Comparison of ENCODE assay signal across 10 mouse cellular contexts in the genomic region with DNA sequence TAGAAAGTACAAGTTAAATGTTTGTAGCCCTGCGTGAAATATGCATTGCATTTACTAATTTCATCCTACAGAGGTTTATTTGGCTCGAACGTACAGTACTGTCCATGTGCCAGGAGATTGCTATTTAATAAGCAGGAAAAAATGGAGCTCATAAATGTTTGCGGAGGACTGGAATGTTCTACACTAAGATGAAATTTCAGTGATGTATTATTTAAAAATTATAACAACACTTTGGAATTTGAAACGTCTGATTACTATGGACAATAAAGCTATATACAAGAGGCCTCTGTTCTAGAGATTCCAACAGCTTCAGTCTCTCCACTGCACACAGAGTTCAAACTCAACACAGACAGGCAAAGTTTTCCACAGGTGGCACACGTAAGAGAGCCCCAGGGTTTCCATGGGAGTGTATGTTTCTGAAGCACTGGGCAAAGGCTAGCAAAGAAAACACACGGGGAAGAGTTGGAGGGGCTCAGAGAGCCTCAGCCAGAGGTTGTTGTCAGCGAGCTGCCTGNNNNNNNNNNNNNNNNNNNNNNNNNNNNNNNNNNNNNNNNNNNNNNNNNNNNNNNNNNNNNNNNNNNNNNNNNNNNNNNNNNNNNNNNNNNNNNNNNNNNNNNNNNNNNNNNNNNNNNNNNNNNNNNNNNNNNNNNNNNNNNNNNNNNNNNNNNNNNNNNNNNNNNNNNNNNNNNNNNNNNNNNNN. TPM values are rescaled to one million over a fixed set of nuclear protein-coding genes. Genes with fewer than 3 reads are reported as not detected.
A peak's percentile ranks its signal among the peaks of the same experiment; 100 is the strongest.
DNase-seq lines count a peak whose midpoint lies in the region; ATAC-seq and TF ChIP-seq lines count a peak whose summit lies in the region.
"Had no signal": no experiment of that assay in that cellular context is flagged by ENCODE, and none has a peak within 500 bp of the region (broad histone marks: within the 10 kb centered on the region; RNA-seq: fewer than 3 reads in every experiment).

No protein-coding gene starts in this region.

- DNase-seq in heart, adult 2 months, result no peak
- DNase-seq in MEL (ENCODE audit: low read depth, low spot score), result peak; percentile 31
- peak; percentile 56 for DNase-seq in limb, embryonic 14.5 days (ENCODE audit: low spot score)
- DNase-seq in adrenal gland, adult 8-10 months, result no peak
- no peak for DNase-seq in right cerebral cortex, postnatal 36 days (ENCODE audit: low spot score in 2 of 2)
- no peak for DNase-seq in adrenal gland, postnatal 25 days

- H3K4me1 ChIP-seq in heart, embryonic 13.5 days, result peaks cover 20% of the 10 kb centered on the region
- no peaks in the 10 kb centered on the region; the same call in 1 of the 2 replicates for H3K4me1 ChIP-seq in heart, adult 2 months (ENCODE audit: control insufficient read depth, insufficient read depth, low read length)
- H3K4me1 ChIP-seq in MEL (ENCODE audit: control insufficient read depth in 1 of 2, insufficient read depth in 2 of 2, low read length in 2 of 2), result no peaks in the 10 kb centered on the region
- H3K4me1 ChIP-seq in embryonic facial prominence, embryonic 15.5 days, result peaks cover 21% of the 10 kb centered on the region
- peaks cover 16% of the 10 kb centered on the region for H3K4me1 ChIP-seq in limb, embryonic 14.5 days (ENCODE audit: control insufficient read depth, insufficient read depth, low read length)
- H3K4me1 ChIP-seq: liver, embryonic 15.5 days had no signal

- TF ChIP-seq POLR2A in heart, adult 2 months (IDR thresholded peaks at IDR 0.05; ENCODE audit: insufficient read depth, low read depth, low read length), result no peak
- TF ChIP-seq POLR2A in MEL (IDR thresholded peaks at IDR 0.05; ENCODE audit: control insufficient read depth in 1 of 2, insufficient read depth in 1 of 2, low read depth in 1 of 2, low read length in 2 of 2, poor library complexity in 1 of 2), result no peak
- no peak for TF ChIP-seq POLR2A in limb, embryonic 14.5 days (IDR thresholded peaks at IDR 0.05; ENCODE audit: borderline replicate concordance, extremely low read depth, insufficient read depth, insufficient read length)

- no peaks in the 10 kb centered on the region for H3K36me3 ChIP-seq in heart, embryonic 13.5 days
- H3K36me3 ChIP-seq in heart, adult 2 months (ENCODE audit: control insufficient read depth, insufficient read depth, low read length), result no peaks in the 10 kb centered on the region
- H3K36me3 ChIP-seq in MEL (ENCODE audit: control insufficient read depth in 1 of 2, insufficient read depth in 2 of 2, low read length in 2 of 2), result no peaks in the 10 kb centered on the region
- no peaks in the 10 kb centered on the region for H3K36me3 ChIP-seq in embryonic facial prominence, embryonic 15.5 days
- no peaks in the 10 kb centered on the region for H3K36me3 ChIP-seq in limb, embryonic 14.5 days (ENCODE audit: control insufficient read depth, insufficient read depth, low read length)
- H3K36me3 ChIP-seq: liver, embryonic 15.5 days had no signal

- no peak for TF ChIP-seq EP300 in heart, adult 2 months (IDR thresholded peaks at IDR 0.05; ENCODE audit: insufficient read depth, low read depth, low read length)
- no peak for TF ChIP-seq EP300 in MEL (IDR thresholded peaks at IDR 0.05; ENCODE audit: low read depth in 1 of 2, low read length in 2 of 2)

- peak overlapping the region; percentile 70 for H3K27ac ChIP-seq in heart, embryonic 13.5 days (replicated peaks)
- no peak overlapping the region for H3K27ac ChIP-seq in heart, adult 2 months
- H3K27ac ChIP-seq in MEL (ENCODE audit: control insufficient read depth, low read depth, low read length), result no peak overlapping the region
- H3K27ac ChIP-seq in embryonic facial prominence, embryonic 15.5 days (replicated peaks), result peak overlapping the region; percentile 90
- H3K27ac ChIP-seq in limb, embryonic 14.5 days (replicated peaks; ENCODE audit: low read depth, low read length), result peak overlapping the region; percentile 70
- H3K27ac ChIP-seq: liver, embryonic 15.5 days had no signal

- H3K27me3 ChIP-seq in heart, embryonic 13.5 days (replicated peaks), result no peaks in the 10 kb centered on the region
- no peaks in the 10 kb centered on the region for H3K27me3 ChIP-seq in heart, adult 2 months (ENCODE audit: control insufficient read depth, insufficient read depth, low read length)
- no peaks in the 10 kb centered on the region; a peak in 1 of 4 replicates for H3K27me3 ChIP-seq in MEL (ENCODE audit: control insufficient read depth in 1 of 2, insufficient read depth in 2 of 2, low read length in 2 of 2)
- no peaks in the 10 kb centered on the region for H3K27me3 ChIP-seq in embryonic facial prominence, embryonic 15.5 days
- no peaks in the 10 kb centered on the region for H3K27me3 ChIP-seq in limb, embryonic 14.5 days (ENCODE audit: control insufficient read depth, insufficient read depth, low read length)
- H3K27me3 ChIP-seq: liver, embryonic 15.5 days had no signal

- H3K79me2 ChIP-seq in heart, adult 2 months (replicated peaks; ENCODE audit: control insufficient read depth, insufficient read depth, low read length), result no peaks in the 10 kb centered on the region
- no peaks in the 10 kb centered on the region for H3K79me2 ChIP-seq in MEL (ENCODE audit: control insufficient read depth, insufficient read depth, low read length, poor library complexity)

- ATAC-seq in heart, embryonic 13.5 days (ENCODE audit: extremely low read depth, insufficient number of reproducible peaks, low FRiP score, low TSS enrichment), result no peak; the same call in 1 of the 2 replicates
- peak; percentile 59 for ATAC-seq in embryonic facial prominence, embryonic 15.5 days (ENCODE audit: insufficient number of reproducible peaks, low FRiP score, low TSS enrichment, low read depth)
- peak; percentile 83 for ATAC-seq in limb, embryonic 14.5 days (ENCODE audit: low FRiP score, low read depth)

- intact Hi-C loops in heart, adult 2 months (cut with DNase I), result no loop called here

- H3K4me3 ChIP-seq in heart, embryonic 13.5 days, result no peak overlapping the region
- H3K4me3 ChIP-seq in heart, adult 2 months, result no peak overlapping the region
- H3K4me3 ChIP-seq in MEL (ENCODE audit: control insufficient read depth in 1 of 2, insufficient read depth in 1 of 2, low read depth in 2 of 2, low read length in 2 of 2), result no peak overlapping the region
- H3K4me3 ChIP-seq in embryonic facial prominence, embryonic 15.5 days (replicated peaks), result no peak overlapping the region
- H3K4me3 ChIP-seq in limb, embryonic 14.5 days (replicated peaks; ENCODE audit: low read length), result no peak overlapping the region
- H3K4me3 ChIP-seq: liver, embryonic 15.5 days had no signal

- TF ChIP-seq CTCF in heart, adult 2 months (IDR thresholded peaks at IDR 0.05), result no peak
- TF ChIP-seq CTCF in MEL (IDR thresholded peaks at IDR 0.05 in 2 of 3, conservative IDR thresholded peaks at IDR 0.05 in 1 of 3; ENCODE audit: control insufficient read depth in 1 of 3, insufficient read depth in 1 of 3, low read depth in 2 of 3, low read length in 3 of 3, poor library complexity in 1 of 3, severe bottlenecking in 1 of 3), result no peak

- peak overlapping the region; percentile 20; the same call in 1 of the 2 replicates for H3K4me2 ChIP-seq in heart, embryonic 13.5 days
- 0 out of 2 replicates have a peak overlapping the region, but pooled peaks have one; percentile 10 for H3K4me2 ChIP-seq in embryonic facial prominence, embryonic 15.5 days (replicated peaks)
- 0 out of 2 replicates have a peak overlapping the region, but pooled peaks have one; percentile 2 for H3K4me2 ChIP-seq in limb, embryonic 14.5 days (replicated peaks; ENCODE audit: low read depth, low read length, severe bottlenecking)
- H3K4me2 ChIP-seq: liver, embryonic 15.5 days had no signal

- H3K9ac ChIP-seq in heart, embryonic 13.5 days, result 0 out of 2 replicates have a peak overlapping the region, but pooled peaks have one; percentile 50
- no peak overlapping the region for H3K9ac ChIP-seq in heart, adult 2 months (ENCODE audit: low read depth, low read length)
- H3K9ac ChIP-seq in MEL (ENCODE audit: control insufficient read depth, low read depth, low read length, poor library complexity, severe bottlenecking), result no peak overlapping the region
- H3K9ac ChIP-seq in embryonic facial prominence, embryonic 15.5 days, result no peak overlapping the region
- H3K9ac ChIP-seq in limb, embryonic 14.5 days (ENCODE audit: low read depth, low read length, severe bottlenecking), result no peak overlapping the region
- H3K9ac ChIP-seq: liver, embryonic 15.5 days had no signal

- H3K9me3 ChIP-seq in heart, embryonic 13.5 days, result no peaks in the 10 kb centered on the region
- H3K9me3 ChIP-seq in MEL (replicated peaks; ENCODE audit: insufficient read depth, low read length), result no peaks in the 10 kb centered on the region
- no peaks in the 10 kb centered on the region for H3K9me3 ChIP-seq in embryonic facial prominence, embryonic 15.5 days (replicated peaks)
- no peaks in the 10 kb centered on the region for H3K9me3 ChIP-seq in limb, embryonic 14.5 days (ENCODE audit: control insufficient read depth, low read length)
- H3K9me3 ChIP-seq: liver, embryonic 15.5 days had no signal

- 49% methylated on average over 8 of the region's 8 CpGs for WGBS in heart, embryonic 13.5 days
- 51% methylated on average over 8 of the region's 8 CpGs for WGBS in heart, adult 2 months
- 20% methylated on average over 8 of the region's 8 CpGs for WGBS in embryonic facial prominence, embryonic 15.5 days
- 20% methylated on average over 8 of the region's 8 CpGs for WGBS in limb, embryonic 14.5 days

- no peak for TF ChIP-seq RAD21 in MEL (IDR thresholded peaks at IDR 0.05; ENCODE audit: low read depth, low read length)

TF ChIP-seq in MEL, 35 proteins besides CTCF, POLR2A, EP300 and RAD21:
- no peak for TF ChIP-seq POLR2AphosphoS2 (IDR thresholded peaks at IDR 0.05; ENCODE audit: low read length)
- peak; percentile 36 for TF ChIP-seq TAL1 (IDR thresholded peaks at IDR 0.05; ENCODE audit: low read length)

RNA-seq across cellular contexts. Expression of a gene that starts 20.6 kb away (rescaled TPM):
- 0.82 and 1.4 TPM in 2 replicates for polyA plus RNA-seq in heart, embryonic 13.5 days (2015; fragmentation: Nextera tagmentation; extraction: Ambion mirVana)
- total RNA-seq in heart, adult 2 months (2021), result under 1 TPM; 0.08 to 0.09 TPM
- polyA plus RNA-seq in heart, adult 2 months (2012; rRNA removed), result 0.16 and 0.29 TPM in 2 replicates
- total RNA-seq in MEL (2012; rRNA removed), result 2.1 TPM in 2 replicates
- polyA plus RNA-seq in MEL (2012; ENCODE audit: insufficient read depth in 1 of 2, insufficient read length in 2 of 2, low read depth in 1 of 2, low replicate concordance in 2 of 2, missing spikeins in 1 of 2), result 1 to 10 TPM in 1 of 2 experiments, not detected in 1; 3.6 TPM
- 8.7 and 9.3 TPM in 2 replicates for polyA plus RNA-seq in embryonic facial prominence, embryonic 15.5 days (2015; fragmentation: Nextera tagmentation; extraction: Ambion mirVana)
- 6.3 and 7.3 TPM in 2 replicates for polyA plus RNA-seq in limb, embryonic 14.5 days (2012; rRNA removed)
- 5.7 and 5.8 TPM in 2 replicates for polyA plus RNA-seq in limb, embryonic 14.5 days (2014; fragmentation: Nextera tagmentation; extraction: Ambion mirVana)
- 1 to 10 TPM in 3 of 4 experiments, under 1 TPM in 1; 0.94 to 2.3 (median 1.2) TPM for total RNA-seq in adrenal gland, adult 8-10 months (2022)
- 1.8 and 2.3 TPM in 2 replicates for total RNA-seq in adrenal gland, postnatal 25 days (2021)
- polyA plus RNA-seq: C2C12 had no signal

Comparison
In these comparisons a context has a peak if more than half of its experiments do, and no peak if none do; other contexts are left out.
1. H3K27ac ChIP-seq: peak in heart, embryonic 13.5 days (single experiment), embryonic facial prominence, embryonic 15.5 days (single experiment) and limb, embryonic 14.5 days (single experiment); none in heart, adult 2 months (single experiment) and MEL (single experiment).
2. DNase-seq: peak in MEL (single experiment) and limb, embryonic 14.5 days (single experiment); none in heart, adult 2 months (0 of 2), adrenal gland, adult 8-10 months (single experiment), right cerebral cortex, postnatal 36 days (0 of 2) and adrenal gland, postnatal 25 days (single experiment).
3. Peak in every context shown above with its lines, with median percentiles within 50 percentile points of each other: H3K4me2 ChIP-seq.